Mouse (Mus musculus): Measurements from ENCODE around the gene Rexo5.

DNA sequence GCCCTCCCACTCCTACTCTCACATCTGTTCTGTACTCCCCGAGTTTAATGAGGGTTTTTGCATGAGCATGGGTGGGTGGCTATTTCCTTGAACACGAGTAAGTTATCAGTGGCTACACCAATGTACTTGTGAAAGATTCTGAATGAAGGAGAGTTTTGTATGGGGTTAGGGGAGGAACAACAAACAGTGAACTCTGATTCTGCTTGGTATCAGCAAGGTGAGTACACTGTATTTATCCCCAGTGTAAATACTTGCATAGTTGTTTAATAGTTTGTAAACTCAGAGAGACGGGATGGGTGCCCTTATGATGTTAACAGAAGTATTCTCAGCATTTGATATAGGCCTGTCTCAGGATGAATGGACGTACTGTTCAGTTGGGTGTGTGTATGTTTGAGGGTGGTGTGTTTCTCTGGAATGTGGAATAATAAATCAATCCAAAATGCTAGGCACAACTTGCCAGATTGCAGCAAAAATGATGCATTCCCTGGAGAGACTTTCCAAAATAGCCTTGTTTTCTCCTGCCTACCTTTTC is 31.6 kb upstream of the Rexo5 start:
- TF ChIP-seq CTCF (IDR thresholded peaks at IDR 0.05; ENCODE audit: extremely low read depth, insufficient read length, insufficient replicate concordance, low read depth, low read length) (no peak), POLR2A (IDR thresholded peaks at IDR 0.05; ENCODE audit: low read depth, low read length) (no peak)

All from small intestine, adult 2 months (tissue).